Mouse (Mus musculus) Patski (cell line): Measurements from ENCODE around the gene Crim1. TPM values are rescaled to one million over a fixed set of nuclear protein-coding genes. Genes with fewer than 3 reads are reported as not detected.
"Not testable (repeated sequence)": the region's sequence is repeated elsewhere in the genome, so short reads cannot be mapped to it uniquely, and the experiment has no call there.

Experiments used
- ATAC-seq: fragments of 100-300 bp; one replicate; pipeline ENCODE4 v1.8.0; 2021
- CTCF ChIA-PET: fragments of 350-600 bp; sonication (Branson Sonifier 250); formaldehyde crosslinking; loops from one replicate; lab custom pipeline; 2022; ENCODE audit warnings: inconsistent platforms; lab: Charles Lee
- POLR2A ChIA-PET: fragments of 350-600 bp; sonication (Branson Sonifier 250); formaldehyde crosslinking; loops from one replicate; lab custom pipeline; 2022; ENCODE audit warnings: antibody characterized with exemption, inconsistent platforms; lab: Charles Lee
- DNase-seq: peaks from one replicate; pipeline ENCODE4 v3.0.0-alpha.2; 2011; ENCODE audit warnings: low read depth, low spot score
- H3K27me3 ChIP-seq: fragments of 371-371 bp; one replicate; pipeline ENCODE4 v1.5.1; 2021
- CTCF ChIP-seq: fragments of 100-300 bp; IDR thresholded peaks from one replicate; pipeline ENCODE4 v1.5.1; 2021
- in situ Hi-C: fragments of 300-500 bp; cut with MboI; formaldehyde crosslinking; loops from 3 replicates; pipeline ENCODE4 v1.11.1; 2018; ENCODE audit warnings: low pct_unique_long_range_greater_than_20kb, mixed read lengths
- polyA plus RNA-seq: library from polyadenylated mRNA; unstranded; gene quantifications from one replicate; pipeline ENCODE4 v1.2.3, GENCODE M21; 2021

Crim1 gene
- polyA plus RNA-seq, 1 experiment from 2014 or later, result 243 TPM

- POLR2A ChIA-PET, result no interaction called here
- no peak for DNase-seq
- H3K27me3 ChIP-seq, result no peaks in the 10 kb centered on the region
- no peak for ATAC-seq
- CTCF ChIA-PET, result interaction anchor here (0.8 to 2.1 kb wide), 5 partner anchors 16 to 53 kb away, joined by 3 to 6 read pairs (median 3); no protein-coding TSS in a partner anchor
- in situ Hi-C loops, result loop anchor here (5.0 kb wide), 1 partner anchor 42 kb away; the partner anchor contains the start of gene Crim1
- TF ChIP-seq CTCF, result no peak
Observed at GRCm38 (mm10) chr17:78244752-78245151, 44.7 kb downstream of the Crim1 start.

GRCm38 (mm10) chr17:78245444-78245843 lies 45.4 kb downstream of the Crim1 start:
- in situ Hi-C loops, result no loop called here
- ATAC-seq (peak; percentile 27), DNase-seq (no peak)
- CTCF ChIA-PET, result interaction anchor here (0.8 to 2.1 kb wide), 7 partner anchors 16 to 52 kb away, joined by 3 to 6 read pairs (median 4); no protein-coding TSS in a partner anchor
- H3K27me3 ChIP-seq, result no peaks in the 10 kb centered on the region
- TF ChIP-seq CTCF, result no peak
- POLR2A ChIA-PET, result no interaction called here

GRCm38 (mm10) chr17:78246634-78247383 lies 46.8 kb downstream of the Crim1 start:
- DNase-seq (peak; percentile 60), ATAC-seq (peak; percentile 65)
- in situ Hi-C loops, result no loop called here
- H3K27me3 ChIP-seq, result no peaks in the 10 kb centered on the region
- ChIA-PET POLR2A (no interaction called here), CTCF (interaction anchor here (0.8 to 2.3 kb wide), 6 partner anchors 18 to 51 kb away, joined by 3 to 6 read pairs (median 4); no protein-coding TSS in a partner anchor)
- no peak for TF ChIP-seq CTCF

GRCm38 (mm10) chr17:78248197-78248596 lies 48.1 kb downstream of the Crim1 start:
- CTCF ChIA-PET, result interaction anchor here (2.3 kb wide), 1 partner anchor 29 kb away, joined by 6 read pairs; no protein-coding TSS in a partner anchor
- in situ Hi-C loops, result no loop called here
- DNase-seq, result no peak
- TF ChIP-seq CTCF, result no peak
- POLR2A ChIA-PET, result interaction anchor here (0.7 kb wide), 2 partner anchors 41 to 47 kb away, joined by 3 to 4 read pairs; no protein-coding TSS in a partner anchor
- ATAC-seq, result no peak
- H3K27me3 ChIP-seq, result no peaks in the 10 kb centered on the region

- in situ Hi-C loops, result no loop called here
- DNase-seq, result no peak
Observed at GRCm38 (mm10) chr17:78248943-78249342, 48.9 kb downstream of the Crim1 start.

GRCm38 (mm10) chr17:78250149-78250938 lies 50.3 kb downstream of the Crim1 start:
- DNase-seq, result no peak
- ChIA-PET POLR2A (interaction anchor here (0.6 kb wide), 1 partner anchor 37 kb away, joined by 3 read pairs; no protein-coding TSS in a partner anchor), CTCF (no interaction called here)
- no peak for TF ChIP-seq CTCF
- ATAC-seq, result no peak
- in situ Hi-C loops, result no loop called here
- H3K27me3 ChIP-seq, result no peaks in the 10 kb centered on the region

More at GRCm38 (mm10) chr17:78248943-78249342, 48.9 kb downstream of the Crim1 start:
- CTCF ChIA-PET, result interaction anchor here (2.3 kb wide), 1 partner anchor 29 kb away, joined by 6 read pairs; no protein-coding TSS in a partner anchor
- TF ChIP-seq CTCF, result no peak
- POLR2A ChIA-PET, result interaction anchor here (0.6 to 1.1 kb wide), 2 partner anchors 38 to 49 kb away, joined by 5 to 13 read pairs; no protein-coding TSS in a partner anchor
- no peaks in the 10 kb centered on the region for H3K27me3 ChIP-seq
- peak; percentile 13 for ATAC-seq

DNA sequence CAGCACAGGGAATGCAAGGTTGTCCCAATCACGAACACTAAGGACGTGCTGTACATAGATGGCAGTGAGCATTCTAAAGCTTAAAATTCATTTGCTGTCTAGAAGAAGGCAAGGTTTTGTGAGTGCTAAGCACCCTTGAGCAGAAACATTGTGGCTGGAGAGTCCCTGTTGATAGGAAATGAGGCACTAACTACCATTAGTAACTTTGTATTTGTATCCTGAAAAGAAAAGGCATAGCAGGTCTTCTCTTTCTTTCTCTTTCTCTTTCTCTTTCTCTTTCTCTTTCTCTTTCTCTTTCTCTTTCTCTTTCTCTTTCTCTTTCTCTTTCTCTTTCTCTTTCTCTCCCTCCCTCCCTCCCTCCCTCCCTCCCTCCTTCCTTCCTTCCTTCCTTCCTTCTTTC lies 53.5 kb downstream of the Crim1 start:
- ATAC-seq, H3K27me3 ChIP-seq, DNase-seq, in situ Hi-C loops: not testable (repeated sequence)
- POLR2A ChIA-PET, result interaction anchor here (0.6 to 1.2 kb wide), 3 partner anchors 15 to 68 kb away, joined by 3 to 6 read pairs (median 3); no protein-coding TSS in a partner anchor
- CTCF ChIA-PET, result interaction anchor here (1.3 to 1.5 kb wide), 2 partner anchors 18 to 55 kb away, joined by 3 to 4 read pairs; no protein-coding TSS in a partner anchor

DNA sequence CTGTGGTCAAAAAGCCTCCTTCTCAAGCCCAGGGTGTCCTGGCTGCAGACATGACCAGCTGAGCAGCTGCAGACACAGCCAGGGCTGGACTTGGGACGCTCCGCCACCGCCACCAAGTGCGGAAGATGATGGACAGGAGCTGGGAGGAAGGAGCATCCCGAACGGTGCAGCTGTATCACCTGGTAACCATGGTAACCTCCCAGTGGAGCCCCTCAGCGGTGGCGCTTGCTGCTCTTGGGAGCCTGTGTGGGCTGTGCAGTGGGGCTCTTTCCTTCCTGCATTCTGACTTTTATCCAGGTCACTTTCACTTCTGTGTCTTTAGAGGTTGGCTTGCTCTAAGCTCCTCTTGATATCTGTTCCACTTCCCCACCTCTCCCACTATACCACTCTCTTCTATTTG lies 54.2 kb downstream of the Crim1 start:
- ATAC-seq (no peak), DNase-seq (no peak)
- ChIA-PET POLR2A (interaction anchor here (0.6 to 1.2 kb wide), 2 partner anchors 16 to 68 kb away, joined by 3 to 6 read pairs; no protein-coding TSS in a partner anchor), CTCF (interaction anchor here (0.8 to 1.5 kb wide), 3 partner anchors 18 to 68 kb away, joined by 3 to 4 read pairs (median 3); no protein-coding TSS in a partner anchor)
- H3K27me3 ChIP-seq, result no peaks in the 10 kb centered on the region
- TF ChIP-seq CTCF, result no peak
- in situ Hi-C loops, result no loop called here

DNA sequence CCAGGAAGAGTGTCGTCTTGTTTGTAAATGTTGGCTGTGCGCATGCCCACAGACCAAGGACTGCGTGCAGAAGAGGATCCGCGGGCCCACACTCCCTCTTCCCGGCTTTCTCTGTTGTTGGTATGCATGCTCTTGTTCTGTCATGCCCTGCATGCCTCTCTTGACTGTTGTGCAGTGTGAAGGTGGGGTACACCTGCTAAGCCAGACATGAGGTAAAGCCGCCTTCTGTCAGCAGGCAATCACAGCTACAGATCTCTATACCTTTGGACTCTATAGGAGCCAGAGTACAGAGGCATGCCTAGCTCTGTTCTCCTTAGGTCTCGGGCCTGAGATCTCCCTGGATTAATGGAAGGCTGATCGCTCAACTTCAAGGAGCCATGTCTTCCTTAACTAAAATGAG lies 55.7 kb downstream of the Crim1 start:
- ATAC-seq (no peak), DNase-seq (no peak)
- no peaks in the 10 kb centered on the region for H3K27me3 ChIP-seq
- ChIA-PET POLR2A (interaction anchor here (1.1 kb wide), 1 partner anchor 59 kb away, joined by 3 read pairs; no protein-coding TSS in a partner anchor), CTCF (interaction anchor here (1.2 to 1.8 kb wide), 3 partner anchors 50 to 60 kb away, joined by 3 to 4 read pairs (median 3); no protein-coding TSS in a partner anchor)
- in situ Hi-C loops, result no loop called here
- no peak for TF ChIP-seq CTCF
